19 mouse cellular contexts compared by ENCODE assay signal in genomic region chr5:51584987-51585386, GRCm38 (mm10). TPM values are rescaled to one million over a fixed set of nuclear protein-coding genes. Genes with fewer than 3 reads are reported as not detected.
A peak's percentile ranks its signal among the peaks of the same experiment; 100 is the strongest.
DNase-seq lines count a peak whose midpoint lies in the region; ATAC-seq and TF ChIP-seq lines count a peak whose summit lies in the region.
"Had no signal": no experiment of that assay in that cellular context is flagged by ENCODE, and none has a peak within 500 bp of the region (broad histone marks: within the 10 kb centered on the region; RNA-seq: fewer than 3 reads in every experiment).

No protein-coding gene starts in this region.

- no peaks in the 10 kb centered on the region for H3K36me3 ChIP-seq in kidney, embryonic 15.5 days
- H3K36me3 ChIP-seq in hindbrain, embryonic 12.5 days = no peaks in the 10 kb centered on the region
- H3K36me3 ChIP-seq in hindbrain, postnatal 0 days (ENCODE audit: insufficient read depth, low read length) = no peaks in the 10 kb centered on the region
- H3K36me3 ChIP-seq: forebrain, embryonic 10.5 days; heart, embryonic 13.5 days; liver, embryonic 13.5 days had no signal

- no peak overlapping the region for H3K4me2 ChIP-seq in kidney, embryonic 15.5 days
- no peak overlapping the region for H3K4me2 ChIP-seq in hindbrain, embryonic 12.5 days (replicated peaks)
- H3K4me2 ChIP-seq in hindbrain, postnatal 0 days (ENCODE audit: low read depth, low read length) = no peak overlapping the region
- H3K4me2 ChIP-seq: heart, embryonic 13.5 days; liver, embryonic 13.5 days; midbrain, embryonic 11.5 days had no signal

- WGBS in kidney, embryonic 15.5 days = 30% methylated on average over 6 of the region's 6 CpGs
- 45% methylated on average over 6 of the region's 6 CpGs for WGBS in hindbrain, embryonic 12.5 days
- 41% methylated on average over 6 of the region's 6 CpGs for WGBS in hindbrain, postnatal 0 days

- H3K27me3 ChIP-seq in kidney, embryonic 15.5 days = no peaks in the 10 kb centered on the region
- H3K27me3 ChIP-seq in hindbrain, embryonic 12.5 days = no peaks in the 10 kb centered on the region
- no peaks in the 10 kb centered on the region for H3K27me3 ChIP-seq in hindbrain, postnatal 0 days (ENCODE audit: insufficient read depth, low read length)
- H3K27me3 ChIP-seq: heart, embryonic 13.5 days; liver, embryonic 13.5 days had no signal

- H3K9ac ChIP-seq in kidney, embryonic 15.5 days = no peak overlapping the region
- no peak overlapping the region for H3K9ac ChIP-seq in hindbrain, embryonic 12.5 days
- H3K9ac ChIP-seq in hindbrain, postnatal 0 days (replicated peaks; ENCODE audit: low read length) = no peak overlapping the region
- H3K9ac ChIP-seq: heart, embryonic 13.5 days; liver, embryonic 13.5 days had no signal

- ATAC-seq in kidney, embryonic 15.5 days (replicated peaks; ENCODE audit: low FRiP score) = no peak
- ATAC-seq in hindbrain, embryonic 12.5 days (ENCODE audit: low FRiP score) = no peak
- no peak for ATAC-seq in hindbrain, postnatal 0 days

- no peaks in the 10 kb centered on the region for H3K9me3 ChIP-seq in kidney, embryonic 15.5 days (replicated peaks)
- H3K9me3 ChIP-seq in hindbrain, embryonic 12.5 days (replicated peaks) = no peaks in the 10 kb centered on the region
- H3K9me3 ChIP-seq in hindbrain, postnatal 0 days (ENCODE audit: low read length) = no peaks in the 10 kb centered on the region
- H3K9me3 ChIP-seq: forebrain, embryonic 10.5 days; heart, embryonic 13.5 days; liver, embryonic 13.5 days had no signal

- TF ChIP-seq CTCF in hindbrain, postnatal 0 days (IDR thresholded peaks at IDR 0.05; ENCODE audit: low read depth) = no peak

- H3K4me1 ChIP-seq in kidney, embryonic 15.5 days = peaks cover 7% of the 10 kb centered on the region; the same call in 1 of the 2 replicates
- no peaks in the 10 kb centered on the region for H3K4me1 ChIP-seq in hindbrain, embryonic 12.5 days
- H3K4me1 ChIP-seq in hindbrain, postnatal 0 days (ENCODE audit: insufficient read depth, low read length) = no peaks in the 10 kb centered on the region
- H3K4me1 ChIP-seq: forebrain, embryonic 10.5 days had no signal

- H3K27ac ChIP-seq in kidney, embryonic 15.5 days = no peak overlapping the region
- no peak overlapping the region for H3K27ac ChIP-seq in hindbrain, embryonic 12.5 days
- H3K27ac ChIP-seq in hindbrain, postnatal 0 days = no peak overlapping the region
- H3K27ac ChIP-seq: forebrain, embryonic 10.5 days; heart, embryonic 13.5 days; liver, embryonic 13.5 days had no signal

- peak; percentile 29 for DNase-seq in kidney, adult 18-20 months
- DNase-seq in 3T3-L1 (ENCODE audit: low read depth, low spot score) = peak; percentile 33
- DNase-seq in embryo, embryonic 10 days (ENCODE audit: low spot score) = peak; percentile 11
- DNase-seq in kidney, postnatal 10 days = peak; percentile 34
- no peak for DNase-seq in hindbrain, postnatal 0 days (ENCODE audit: low spot score)
- DNase-seq in right cerebral cortex, adult 2 months (ENCODE audit: low spot score in 2 of 2) = no peak
- DNase-seq: cerebellum, postnatal 14 days; gastrocnemius, postnatal 36 days; heart, postnatal 4 days; layer of hippocampus, postnatal 36 days; left cerebral cortex, postnatal 4 days; liver, embryonic 13.5 days; right cerebral cortex, postnatal 14 days; thymus, adult 18-20 months had no signal

- H3K4me3 ChIP-seq in kidney, embryonic 15.5 days (replicated peaks) = no peak overlapping the region
- H3K4me3 ChIP-seq in hindbrain, embryonic 12.5 days = no peak overlapping the region
- no peak overlapping the region for H3K4me3 ChIP-seq in hindbrain, postnatal 0 days (ENCODE audit: low read length)
- H3K4me3 ChIP-seq: forebrain, embryonic 10.5 days; heart, embryonic 13.5 days; liver, embryonic 13.5 days had no signal

RNA-seq across cellular contexts. Expression of gene Ppargc1a, which starts 17.5 kb away (rescaled TPM):
- polyA plus RNA-seq in kidney, embryonic 15.5 days (2015; fragmentation: Nextera tagmentation; extraction: Ambion mirVana) = 16.6 and 18.7 TPM in 2 replicates
- polyA plus RNA-seq in hindbrain, embryonic 12.5 days (2016; fragmentation: Nextera tagmentation; extraction: Ambion mirVana) = 4.5 and 5.8 TPM in 2 replicates
- 14.5 and 16.3 TPM in 2 replicates for total RNA-seq in hindbrain, postnatal 0 days (2014; rRNA removed)
- polyA plus RNA-seq in hindbrain, postnatal 0 days (2015; fragmentation: Nextera tagmentation; extraction: Ambion mirVana) = 20.3 and 22.6 TPM in 2 replicates

Comparison
In these comparisons a context has a peak if more than half of its experiments do, and no peak if none do; other contexts are left out.
1. DNase-seq: peak in kidney, adult 18-20 months (single experiment), 3T3-L1 (single experiment), embryo, embryonic 10 days (single experiment) and kidney, postnatal 10 days (single experiment); none in hindbrain, postnatal 0 days (single experiment) and right cerebral cortex, adult 2 months (0 of 2).